Mouse (Mus musculus): ENCODE results near the gene Dglucy.

The Dglucy gene

DNA sequence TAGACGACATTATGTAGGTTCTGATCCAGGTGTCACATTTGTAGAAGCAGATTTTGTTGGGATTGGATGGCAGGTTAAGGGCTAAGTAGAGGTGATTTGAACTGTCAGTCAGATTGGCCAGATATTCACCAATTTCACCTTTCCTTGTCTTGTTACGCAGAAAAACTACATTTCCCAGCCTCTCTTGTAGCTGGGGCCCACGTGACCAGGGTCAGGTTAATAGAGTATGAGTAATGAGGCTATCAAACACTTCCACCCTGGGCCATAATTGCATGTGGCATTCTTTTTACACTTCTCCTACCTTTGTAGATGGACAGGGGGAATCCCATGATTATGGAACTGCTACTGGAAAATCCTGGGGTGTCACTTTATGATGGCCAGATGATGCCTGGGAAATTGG lies 94.8 kb downstream of the Dglucy start:
- ATAC-seq (ENCODE audit: insufficient number of reproducible peaks, low FRiP score, low TSS enrichment), result no peak

DNA sequence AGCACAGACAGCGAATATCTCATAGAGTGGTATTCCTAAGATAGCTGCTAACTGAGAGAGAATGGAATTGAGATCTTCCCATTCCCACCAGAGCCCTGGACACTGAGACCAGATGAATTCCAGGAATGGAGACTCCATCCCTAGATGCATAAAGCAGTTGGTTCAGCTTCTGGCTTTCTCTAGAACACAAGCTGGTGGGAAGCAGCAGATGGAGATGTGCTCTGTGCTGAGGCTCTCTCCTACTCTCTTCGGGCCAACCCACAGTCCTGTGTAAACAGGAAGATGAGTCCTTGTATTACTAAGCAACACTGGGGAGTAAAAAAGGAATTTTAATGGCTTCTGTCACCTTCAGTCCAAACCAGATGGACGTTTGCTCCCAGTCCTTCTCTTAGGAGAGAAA lies 96.7 kb downstream of the Dglucy start:
- ATAC-seq (ENCODE audit: insufficient number of reproducible peaks, low FRiP score, low TSS enrichment), result no peak

DNA sequence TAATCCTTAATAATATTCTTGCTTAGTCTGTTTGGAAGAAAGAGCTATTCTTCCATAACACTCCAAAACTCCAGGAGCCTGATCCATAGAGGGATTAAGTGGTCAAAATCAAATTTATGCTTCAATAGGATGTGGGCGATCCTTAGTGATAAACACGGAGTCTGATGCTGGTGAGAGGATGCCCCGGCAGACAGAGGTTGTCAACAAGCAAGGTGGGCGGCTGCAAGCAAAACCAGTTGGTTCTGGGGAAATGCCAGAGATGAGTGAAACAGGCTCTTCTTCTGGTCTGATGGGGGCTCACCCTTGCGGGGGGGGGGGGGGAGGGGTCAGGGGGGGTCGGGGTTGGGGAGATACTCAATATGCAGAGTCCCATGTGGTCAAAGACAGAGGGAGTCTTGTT lies 97.1 kb downstream of the Dglucy start:
- no peak for ATAC-seq (ENCODE audit: insufficient number of reproducible peaks, low FRiP score, low TSS enrichment)

DNA sequence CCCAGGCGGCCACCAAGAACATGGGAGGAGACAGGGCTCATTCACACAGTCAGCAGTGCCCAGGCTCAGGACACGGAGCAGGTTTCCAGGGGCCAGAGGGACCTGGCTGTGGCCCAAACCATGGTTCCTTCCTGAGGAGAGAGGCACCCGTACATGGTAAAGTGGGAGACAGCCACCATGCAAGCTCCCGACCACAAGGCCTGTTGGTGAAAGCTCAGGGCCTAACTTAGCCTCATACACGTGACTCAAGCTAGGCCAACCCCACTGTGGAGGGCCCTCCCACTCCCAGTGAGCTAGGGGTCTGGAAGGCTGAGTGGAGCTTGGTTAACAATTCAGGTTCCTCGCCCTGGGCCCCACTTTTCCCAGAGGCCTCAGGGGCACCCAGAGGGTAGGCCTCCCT lies 99.1 kb downstream of the Dglucy start:
- no peak for ATAC-seq (ENCODE audit: insufficient number of reproducible peaks, low FRiP score, low TSS enrichment)

DNA sequence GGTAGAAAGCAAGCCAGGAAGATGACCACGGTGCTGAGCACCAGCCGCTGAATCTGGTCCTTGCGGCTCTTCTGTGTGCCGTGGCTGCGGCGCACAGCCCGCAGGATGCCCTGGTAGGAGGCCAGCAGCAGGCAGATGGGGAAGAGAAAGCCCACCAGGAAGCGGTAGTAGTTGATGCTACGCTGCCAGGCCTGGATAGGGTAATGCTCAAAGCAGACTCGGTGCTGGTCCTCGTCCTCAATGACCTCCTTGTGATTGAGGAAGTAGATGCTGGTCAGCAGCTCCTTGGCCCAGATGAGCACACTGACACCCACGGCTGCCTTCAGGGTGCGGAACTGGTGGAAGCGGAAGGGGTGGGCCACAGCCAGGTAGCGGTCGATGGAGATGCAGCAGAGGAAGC lies 99.7 kb downstream of the Dglucy start:
- ATAC-seq (ENCODE audit: insufficient number of reproducible peaks, low FRiP score, low TSS enrichment), result no peak

DNA sequence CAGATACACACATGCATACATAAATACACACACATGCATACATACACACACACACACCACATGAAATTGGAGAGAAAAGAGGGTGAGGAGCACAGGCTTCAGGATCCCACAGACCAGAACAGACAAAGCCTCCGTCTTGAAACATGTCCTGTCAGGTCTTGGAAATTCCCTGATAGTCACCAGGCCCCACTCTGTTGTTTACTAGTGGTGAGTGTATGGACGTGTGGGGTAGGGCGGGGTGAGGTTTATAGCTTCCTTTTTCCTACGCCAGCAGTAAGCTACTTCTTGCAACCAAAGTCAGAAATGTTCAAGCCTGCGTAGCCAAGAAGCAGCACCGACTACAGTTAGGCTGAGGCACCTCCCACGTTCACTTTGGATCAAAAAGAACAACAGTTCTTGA lies 104.3 kb downstream of the Dglucy start:
- no peak for ATAC-seq (ENCODE audit: insufficient number of reproducible peaks, low FRiP score, low TSS enrichment)

DNA sequence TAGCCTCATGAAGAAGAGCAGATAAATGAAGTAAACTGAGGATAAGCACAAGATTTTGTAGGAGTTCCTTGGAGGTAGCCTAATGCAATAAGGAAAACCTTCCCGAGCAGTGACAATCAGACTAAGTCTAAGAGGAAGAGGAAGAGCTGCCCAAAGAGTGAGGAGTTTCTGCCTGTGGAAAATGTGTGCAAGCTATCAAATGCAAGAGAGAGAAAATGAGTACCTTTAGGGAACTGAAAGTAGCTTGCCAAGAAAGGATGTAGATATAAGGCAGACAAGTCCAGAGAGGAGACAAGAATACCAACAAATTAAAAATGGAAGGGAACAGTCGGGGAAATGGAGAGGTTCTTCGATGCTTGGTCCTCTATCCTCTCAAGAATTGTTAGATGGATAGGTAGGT lies 106.7 kb downstream of the Dglucy start:
- no peak for ATAC-seq (ENCODE audit: insufficient number of reproducible peaks, low FRiP score, low TSS enrichment)

DNA sequence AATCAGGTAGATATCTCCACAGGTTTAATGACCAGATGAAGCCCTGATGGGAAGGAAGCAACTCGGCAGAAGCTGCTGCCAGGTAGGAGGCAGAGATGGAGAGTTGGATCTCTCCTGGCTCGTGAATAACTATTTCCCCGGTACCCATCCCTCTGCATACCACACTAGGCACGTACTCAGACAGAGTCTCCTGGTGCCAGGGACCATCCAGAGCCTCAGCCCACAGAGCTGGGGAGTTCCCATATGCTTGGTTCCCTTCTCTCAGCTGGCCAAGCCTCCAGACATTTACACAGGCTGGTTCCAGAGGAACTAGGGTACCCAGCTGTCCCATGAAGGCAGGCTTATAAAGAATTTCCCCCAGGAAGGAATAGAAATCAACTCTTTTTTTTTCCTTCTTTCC lies 108.0 kb downstream of the Dglucy start:
- ATAC-seq (ENCODE audit: insufficient number of reproducible peaks, low FRiP score, low TSS enrichment), result no peak

DNA sequence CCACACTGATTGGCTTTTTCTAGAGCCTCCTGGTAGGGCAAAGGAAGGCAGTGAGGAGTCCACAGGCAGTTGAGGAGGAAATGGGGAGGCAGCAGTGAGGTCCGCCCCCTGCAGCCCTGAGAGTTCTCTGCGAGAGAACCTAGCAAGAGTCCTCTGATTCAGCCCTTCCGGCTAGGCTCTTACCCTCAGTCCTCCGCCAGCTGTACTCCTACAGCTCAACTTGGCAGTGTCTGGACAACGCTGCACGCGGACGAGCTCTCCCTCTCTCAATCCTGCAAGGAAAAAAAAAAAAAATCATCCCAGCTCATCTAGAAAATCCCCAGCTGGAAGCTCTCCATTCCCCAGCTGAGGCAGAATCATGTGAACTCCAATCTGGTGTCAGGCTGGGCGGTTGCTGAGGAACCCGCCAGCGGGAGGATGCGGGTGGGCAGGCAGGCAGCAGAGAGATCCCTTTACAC lies 109.0 kb downstream of the Dglucy start:
- ATAC-seq (ENCODE audit: insufficient number of reproducible peaks, low FRiP score, low TSS enrichment), result 0 out of 2 replicates have a peak, but pooled peaks have one; percentile 31

DNA sequence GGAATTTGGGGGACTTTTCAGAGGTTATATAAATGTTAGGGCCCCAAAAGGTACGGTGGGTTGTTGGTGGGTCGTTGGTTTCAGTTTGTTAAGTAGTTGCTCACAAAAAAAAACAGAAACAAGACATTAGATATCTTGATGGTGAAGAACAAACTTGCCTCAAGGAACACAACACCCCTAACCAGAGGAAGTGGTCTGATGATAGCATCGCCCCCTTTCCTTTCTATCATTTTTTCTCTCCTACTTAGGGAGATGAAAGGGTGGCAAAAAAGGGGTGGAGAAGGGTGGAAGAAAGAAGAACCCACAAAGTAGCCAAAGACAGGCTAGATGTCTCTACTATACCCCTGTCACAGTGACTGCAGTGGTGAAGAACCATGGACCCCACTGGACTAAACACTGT lies 111.7 kb downstream of the Dglucy start:
- ATAC-seq (ENCODE audit: insufficient number of reproducible peaks, low FRiP score, low TSS enrichment), result no peak

DNA sequence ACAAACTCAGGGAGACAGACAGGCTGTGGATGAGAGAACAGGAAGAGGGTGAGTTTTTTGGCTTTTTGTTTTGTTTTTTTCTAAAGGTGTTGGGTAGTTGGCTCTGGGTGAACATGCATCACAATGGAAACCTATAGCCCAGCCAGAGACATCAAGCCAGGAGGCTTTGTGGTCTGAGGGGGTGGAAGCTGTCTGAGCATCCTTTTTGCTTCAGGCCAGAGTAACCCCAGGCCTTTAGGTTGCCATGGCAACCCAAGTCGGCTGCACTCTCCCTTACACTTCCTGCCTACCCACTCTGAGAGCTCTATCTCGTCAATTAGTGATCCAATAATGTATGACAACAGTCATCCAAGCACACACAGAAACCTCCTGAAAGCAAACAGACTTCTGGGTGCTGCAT lies 116.6 kb downstream of the Dglucy start:
- ATAC-seq (ENCODE audit: insufficient number of reproducible peaks, low FRiP score, low TSS enrichment), result no peak

DNA sequence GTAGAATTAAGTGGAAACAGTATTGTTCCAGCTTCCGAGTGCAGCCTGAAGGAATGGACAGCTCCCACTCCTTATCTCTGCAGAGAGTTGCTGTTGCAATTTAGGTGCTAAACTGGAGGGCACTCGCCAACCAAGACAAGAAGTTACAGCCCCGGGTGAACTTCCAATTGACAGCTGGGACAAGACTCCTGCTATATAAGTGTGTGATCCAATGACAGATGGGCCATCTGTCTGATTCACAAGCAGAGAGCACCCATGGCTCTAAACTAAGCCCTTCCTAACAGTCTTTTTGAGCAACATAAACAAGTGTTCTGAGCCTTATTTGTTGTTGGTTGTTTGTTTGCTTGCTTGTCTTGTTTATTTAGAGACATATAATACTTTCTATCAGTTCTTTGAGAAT lies 117.8 kb downstream of the Dglucy start:
- ATAC-seq (ENCODE audit: insufficient number of reproducible peaks, low FRiP score, low TSS enrichment), result no peak

DNA sequence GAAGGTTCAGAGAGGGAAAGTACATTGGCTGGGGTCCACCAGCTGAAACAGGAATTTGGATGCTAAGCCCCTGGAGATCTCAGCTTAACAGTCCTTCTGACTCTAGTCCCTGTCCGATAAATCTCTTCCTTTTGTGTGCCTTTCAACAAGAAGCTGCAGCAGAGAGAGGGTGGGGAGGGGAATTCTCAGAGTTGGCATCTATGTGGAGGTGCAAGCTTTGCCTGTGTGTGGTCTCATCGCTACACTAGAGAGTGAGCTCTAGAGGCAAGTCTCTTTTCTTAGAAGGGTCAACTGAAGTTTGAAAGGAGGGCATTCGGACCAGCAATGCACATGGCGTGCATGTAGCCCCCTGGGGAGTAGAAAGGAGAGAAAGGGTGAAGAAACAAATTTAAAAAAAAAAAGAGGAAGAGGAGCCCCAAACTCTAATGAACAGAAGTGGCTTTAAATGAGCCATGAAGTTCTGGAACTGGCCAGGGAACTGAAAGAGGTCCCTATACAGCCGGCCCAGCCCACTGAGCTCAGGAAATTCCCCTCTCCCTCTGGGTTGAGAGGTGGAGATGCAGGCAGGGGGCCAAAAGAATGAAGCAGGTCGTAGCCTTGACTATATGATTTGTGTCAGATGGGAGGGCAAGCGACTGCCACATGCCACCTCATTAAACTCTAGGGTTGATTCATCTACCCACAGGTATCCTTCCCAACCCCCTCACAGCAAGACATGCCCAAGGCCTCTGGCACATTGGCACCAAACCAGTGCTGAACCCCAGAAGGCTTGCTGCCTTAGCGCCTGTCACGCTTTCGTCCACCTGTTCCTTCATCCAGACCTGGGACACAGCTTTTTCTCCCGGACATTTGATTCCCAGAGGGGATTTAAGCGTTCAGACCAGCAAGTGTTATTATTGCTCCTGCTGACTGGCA lies 119.1 kb downstream of the Dglucy start:
- ATAC-seq (ENCODE audit: insufficient number of reproducible peaks, low FRiP score, low TSS enrichment), result peak; percentile 72

DNA sequence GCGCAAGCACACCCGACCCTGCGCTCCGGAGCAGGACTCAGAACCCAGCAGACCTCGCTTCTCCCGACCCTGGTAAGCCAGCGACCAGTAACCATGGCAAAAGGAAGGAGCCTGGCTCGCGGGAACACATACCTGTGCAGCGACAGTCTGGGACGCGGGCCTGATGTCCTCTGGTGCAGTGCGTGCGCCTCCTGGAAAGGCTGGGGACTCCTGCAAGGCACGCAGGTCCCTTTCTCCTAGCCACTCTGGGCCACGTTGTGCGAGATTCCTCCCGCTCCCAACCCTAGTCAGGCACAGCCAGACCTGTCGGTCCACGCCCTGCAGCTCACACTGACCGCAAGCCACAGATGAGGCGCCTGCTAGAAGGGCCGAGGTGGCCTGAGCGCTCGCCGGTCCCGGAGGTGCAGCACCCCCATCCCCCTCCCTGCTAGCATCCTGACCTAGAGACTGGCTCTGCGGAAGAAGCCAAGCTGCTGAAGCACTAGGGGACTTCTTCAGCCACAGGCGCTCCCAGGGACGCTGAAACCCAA lies 120.3 kb downstream of the Dglucy start:
- peak; percentile 74 for ATAC-seq (ENCODE audit: insufficient number of reproducible peaks, low FRiP score, low TSS enrichment)

DNA sequence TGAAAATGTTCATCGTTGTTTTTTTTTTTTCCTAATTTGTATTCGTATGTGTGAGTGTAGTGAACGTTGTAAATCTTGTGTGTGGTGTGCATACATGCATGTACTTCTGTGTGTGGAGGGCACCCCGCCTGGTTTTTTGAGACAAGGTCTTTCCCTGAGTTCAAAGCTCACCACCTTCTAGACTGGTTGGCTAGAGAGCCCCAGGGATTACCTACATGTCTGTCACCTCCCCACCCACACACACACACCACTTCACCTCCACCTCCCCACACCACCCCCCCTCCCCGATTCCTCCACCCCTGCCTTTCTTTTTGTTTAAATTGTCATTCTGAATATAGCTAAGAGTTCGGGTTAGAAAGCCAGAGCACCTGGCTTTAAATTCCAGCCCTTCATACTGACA lies 122.0 kb downstream of the Dglucy start:
- ATAC-seq (ENCODE audit: insufficient number of reproducible peaks, low FRiP score, low TSS enrichment), result no peak

DNA sequence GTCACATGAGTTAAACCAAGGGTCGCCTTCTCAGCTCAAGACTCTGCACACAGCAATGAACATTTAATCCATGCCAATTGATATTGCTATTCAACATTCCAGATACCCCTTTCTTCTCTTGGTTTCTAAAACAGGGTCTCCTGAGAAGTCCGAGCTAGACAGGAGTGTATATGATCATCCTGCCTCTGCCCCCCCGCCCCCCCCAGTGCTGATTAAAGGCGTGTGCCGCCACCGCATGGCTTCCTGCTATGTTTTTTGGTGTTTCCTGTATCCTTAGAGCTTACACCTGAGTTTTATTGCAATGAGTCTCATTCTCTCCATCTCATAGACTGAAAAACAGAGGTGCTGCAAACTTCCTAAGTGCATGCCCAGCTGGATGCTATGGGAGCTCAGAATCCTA lies 122.5 kb downstream of the Dglucy start:
- no peak for ATAC-seq (ENCODE audit: insufficient number of reproducible peaks, low FRiP score, low TSS enrichment)

DNA sequence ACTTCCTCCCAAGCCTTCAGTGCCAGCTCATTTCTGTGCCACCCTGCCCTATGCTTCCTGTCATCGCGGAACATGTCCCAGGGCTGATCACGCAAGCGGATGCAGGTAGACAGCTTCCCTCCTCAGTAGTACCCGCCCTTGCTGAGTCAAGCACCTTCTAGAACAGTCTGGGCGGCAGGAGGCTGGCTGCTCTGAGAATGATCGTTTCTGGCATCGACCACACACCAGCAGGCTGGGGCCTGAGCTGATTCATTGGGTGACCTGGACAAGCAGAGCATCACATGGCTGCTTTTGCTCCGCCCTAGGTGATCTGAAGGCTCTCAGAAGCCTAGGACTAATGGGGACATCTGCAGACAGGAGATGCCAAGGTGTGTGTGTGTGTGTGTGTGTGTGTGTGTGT lies 124.9 kb downstream of the Dglucy start:
- no peak for ATAC-seq (ENCODE audit: insufficient number of reproducible peaks, low FRiP score, low TSS enrichment)

DNA sequence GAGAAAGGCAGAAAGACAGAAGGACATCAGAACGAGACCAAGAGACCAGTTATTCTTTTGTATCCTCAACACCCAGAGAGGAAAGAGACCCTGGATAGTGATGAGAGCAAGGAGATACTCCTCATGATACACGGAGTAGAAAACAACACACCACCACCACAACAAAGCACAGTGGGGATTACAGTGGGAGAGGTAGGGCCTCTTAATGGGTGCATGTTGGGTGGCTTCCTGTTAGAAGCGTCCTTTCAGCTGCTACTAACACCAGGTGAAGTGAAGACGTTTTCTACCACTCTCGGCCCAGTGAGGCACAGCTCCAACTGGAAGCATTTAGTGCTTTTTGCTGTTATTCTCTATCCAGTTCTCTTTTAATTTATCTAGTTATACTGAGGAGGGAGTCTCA lies 128.0 kb downstream of the Dglucy start:
- no peak for ATAC-seq (ENCODE audit: insufficient number of reproducible peaks, low FRiP score, low TSS enrichment)

DNA sequence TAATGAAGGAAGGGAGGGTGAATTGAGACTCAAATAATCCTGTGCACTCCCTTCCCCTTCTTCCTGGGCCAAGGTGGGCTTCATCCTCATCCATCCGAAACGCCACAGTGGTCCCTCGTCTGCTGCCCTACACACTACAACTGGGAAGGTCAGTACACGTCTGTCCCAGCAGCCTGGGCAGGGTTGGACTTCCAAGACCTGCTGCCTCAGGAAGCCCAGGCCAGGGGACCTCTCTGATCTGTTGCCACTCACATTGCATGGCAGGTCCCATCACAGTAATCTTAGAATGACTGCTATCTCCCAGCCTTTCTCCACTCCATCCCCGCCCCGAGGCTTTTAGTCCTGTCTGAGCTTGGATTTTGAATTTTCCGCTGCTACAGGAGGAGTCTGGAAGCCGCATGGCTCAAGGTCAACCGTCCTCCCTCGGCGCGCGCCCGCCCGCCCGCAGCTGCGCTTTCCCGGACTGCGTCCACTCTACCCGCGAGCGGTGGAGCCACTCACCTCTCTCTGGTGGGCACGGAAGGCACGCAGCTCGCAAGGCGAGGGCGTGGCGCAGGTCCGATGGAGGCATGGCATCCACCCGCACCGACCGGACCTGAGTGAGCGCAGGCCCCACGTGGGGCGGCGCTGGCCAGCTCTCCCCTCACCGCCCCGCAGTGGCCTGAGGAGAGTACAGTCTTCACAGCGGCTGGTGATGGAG lies 128.9 kb downstream of the Dglucy start, which contains the start of gene Gpr68:
TSS of gene Gpr68 (minus strand) at position 601 of the 700 bp plus-strand sequence.
- ATAC-seq (ENCODE audit: insufficient number of reproducible peaks, low FRiP score, low TSS enrichment), result peak; percentile 65

DNA sequence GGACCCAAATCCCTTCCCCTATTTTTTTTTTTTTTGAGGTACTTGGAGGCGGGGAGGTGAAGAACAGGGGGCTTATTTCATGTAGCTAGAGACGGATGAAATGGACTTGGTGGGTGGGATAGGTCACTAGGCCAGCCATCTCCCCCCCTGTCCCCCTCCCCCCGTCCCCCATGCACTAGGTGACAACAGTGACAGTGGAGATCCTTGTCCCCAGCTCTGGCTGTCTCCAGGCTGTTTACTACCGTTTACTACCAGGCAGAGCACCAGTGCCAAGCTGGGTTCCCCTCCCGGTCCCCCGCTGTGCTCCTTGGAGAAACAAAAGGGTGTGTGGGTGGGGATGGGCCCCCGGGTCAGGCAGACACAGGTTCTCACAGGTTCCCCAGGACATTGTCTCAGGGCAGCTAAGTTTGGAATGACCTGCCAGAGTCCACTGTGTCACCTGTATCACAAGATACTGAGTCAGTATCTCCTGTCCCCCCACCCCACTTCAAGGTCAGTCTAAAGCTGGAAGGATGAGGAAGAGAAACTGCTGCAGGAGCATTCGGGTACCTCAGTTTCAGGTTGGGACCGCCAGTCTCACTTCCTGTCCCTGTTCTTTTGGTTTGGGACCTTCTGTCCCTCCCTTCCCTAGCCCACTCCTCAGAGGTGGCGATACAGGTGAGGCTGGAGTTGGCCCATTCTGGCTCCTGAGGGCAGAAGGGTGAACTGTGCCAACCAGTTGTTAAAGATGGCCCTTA lies 129.6 kb downstream of the Dglucy start:
- no peak for ATAC-seq (ENCODE audit: insufficient number of reproducible peaks, low FRiP score, low TSS enrichment)

DNA sequence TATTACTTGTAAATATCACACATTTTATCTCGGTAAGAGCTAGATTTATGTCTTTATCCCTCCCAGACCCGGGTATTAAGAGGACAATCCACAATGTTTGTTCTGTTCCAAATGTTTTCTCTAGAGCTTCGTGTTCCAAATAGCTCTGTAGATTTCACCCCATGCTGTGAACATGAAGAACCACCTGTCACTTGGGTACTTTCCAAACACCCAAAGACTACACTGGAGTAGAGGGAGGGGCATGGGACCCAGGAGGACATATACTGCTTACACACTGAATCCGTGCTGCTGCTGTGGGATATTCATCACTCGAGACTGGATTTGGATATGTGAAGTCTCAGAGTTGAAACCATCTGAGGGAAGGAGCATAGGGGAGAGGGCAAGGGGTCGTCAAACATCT lies 130.9 kb downstream of the Dglucy start:
- ATAC-seq (ENCODE audit: insufficient number of reproducible peaks, low FRiP score, low TSS enrichment), result no peak
